Mouse (Mus musculus) adipocyte (in vitro differentiated cells): ENCODE results near the gene Cenpu.
"Not testable (repeated sequence)": the region's sequence is repeated elsewhere in the genome, so short reads cannot be mapped to it uniquely, and the experiment has no call there.

Experiments used
- DNase-seq: peaks from one replicate; pipeline ENCODE4 v3.0.0-alpha.2; 2016; ENCODE audit warnings: low spot score

Cenpu gene

GRCm38 (mm10) chr8:46550058-46550457, 1.8 kb upstream of the Cenpu start:
- no peak for DNase-seq

GRCm38 (mm10) chr8:46551029-46551428, 799 bp upstream of the Cenpu start:
- DNase-seq = peak; percentile 71

- DNase-seq = no peak
These were observed 575 bp downstream of the Cenpu start for GRCm38 (mm10) chr8:46552441-46552765.

GRCm38 (mm10) chr8:46559428-46559827, 7.6 kb downstream of the Cenpu start:
- DNase-seq = no peak

- no peak for DNase-seq
These were observed 10.5 kb downstream of the Cenpu start for GRCm38 (mm10) chr8:46562333-46562732.

GRCm38 (mm10) chr8:46566914-46567529, 15.2 kb downstream of the Cenpu start:
- no peak for DNase-seq

- DNase-seq = no peak
These were observed 16.1 kb downstream of the Cenpu start for GRCm38 (mm10) chr8:46567946-46568345.

GRCm38 (mm10) chr8:46568942-46569341, 17.1 kb downstream of the Cenpu start:
- DNase-seq = no peak

GRCm38 (mm10) chr8:46569659-46570441, 18.0 kb downstream of the Cenpu start:
- DNase-seq = no peak

GRCm38 (mm10) chr8:46570673-46571072, 18.8 kb downstream of the Cenpu start:
- no peak for DNase-seq

GRCm38 (mm10) chr8:46573446-46573845, 21.6 kb downstream of the Cenpu start:
- DNase-seq = no peak

- no peak for DNase-seq
These were observed 22.1 kb downstream of the Cenpu start for GRCm38 (mm10) chr8:46573964-46574363.

GRCm38 (mm10) chr8:46578794-46579193, 27.0 kb downstream of the Cenpu start:
- no peak for DNase-seq

GRCm38 (mm10) chr8:46584328-46584727, 32.5 kb downstream of the Cenpu start:
- DNase-seq = not testable (repeated sequence)

GRCm38 (mm10) chr8:46585576-46585975, 33.7 kb downstream of the Cenpu start:
- peak; percentile 62 for DNase-seq

GRCm38 (mm10) chr8:46587911-46588310, 36.1 kb downstream of the Cenpu start:
- DNase-seq = no peak

GRCm38 (mm10) chr8:46588663-46589062, 36.8 kb downstream of the Cenpu start:
- DNase-seq = no peak

GRCm38 (mm10) chr8:46593067-46593466, 41.2 kb downstream of the Cenpu start:
- no peak for DNase-seq

- no peak for DNase-seq
These were observed 41.9 kb downstream of the Cenpu start for GRCm38 (mm10) chr8:46593772-46594171.

- DNase-seq = peak; percentile 39
These were observed 43.8 kb downstream of the Cenpu start for GRCm38 (mm10) chr8:46595593-46595992.

- no peak for DNase-seq
These were observed 44.7 kb downstream of the Cenpu start for GRCm38 (mm10) chr8:46596530-46596929.

GRCm38 (mm10) chr8:46597411-46597810, 45.6 kb downstream of the Cenpu start:
- DNase-seq = no peak

- DNase-seq = no peak
These were observed 46.3 kb downstream of the Cenpu start for GRCm38 (mm10) chr8:46598114-46598513.

GRCm38 (mm10) chr8:46598753-46599152, 46.9 kb downstream of the Cenpu start:
- DNase-seq = no peak
